Mouse (Mus musculus): Measurements from ENCODE around the gene Apob.

Gene Apob

GRCm38 (mm10) chr12:8032359-8032755 is 54.9 kb downstream of the Apob start:
- in situ Hi-C loops (cut with MboI; ENCODE audit: low sequenced_read_pairs), result no loop called here

- in situ Hi-C loops (cut with MboI; ENCODE audit: low sequenced_read_pairs), result no loop called here
Observed at GRCm38 (mm10) chr12:8038081-8038730, 60.8 kb downstream of the Apob start.

DNA sequence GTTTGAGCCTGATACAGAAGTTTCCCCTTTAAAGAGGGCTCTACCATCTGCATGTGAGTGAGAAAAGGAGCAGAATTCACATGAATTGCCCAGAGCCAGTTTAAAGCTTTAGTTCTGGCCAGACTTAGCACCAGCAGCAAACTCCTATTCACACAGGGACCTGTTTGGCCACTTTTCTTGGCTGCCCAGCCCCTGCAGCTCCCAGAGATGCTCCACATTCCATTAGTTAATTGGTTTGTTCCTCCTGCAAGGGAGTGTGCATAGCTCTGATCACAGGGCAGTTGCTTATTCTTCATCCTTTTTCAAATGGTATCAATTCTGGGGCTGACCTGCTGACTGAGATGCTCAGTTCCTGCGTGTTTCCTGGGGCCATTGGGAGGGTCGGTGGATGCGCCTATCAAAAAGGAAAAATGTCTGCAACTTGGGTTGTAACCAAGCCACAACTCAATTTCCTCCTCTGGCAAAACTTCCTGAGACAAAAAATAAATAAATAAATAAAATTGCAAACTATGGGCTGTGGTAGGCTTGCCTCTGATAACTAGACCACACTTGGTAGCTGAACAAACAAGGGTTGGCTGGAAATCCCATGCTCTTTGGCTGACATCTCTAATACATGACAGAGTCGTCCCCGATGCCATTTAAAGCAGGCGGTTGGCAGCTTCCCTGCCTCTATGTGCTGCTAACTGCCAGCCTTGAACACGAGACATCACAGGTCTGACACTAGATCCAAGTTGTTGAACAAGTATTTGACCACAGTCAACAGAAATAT is 65.4 kb downstream of the Apob start:
- in situ Hi-C loops (cut with MboI; ENCODE audit: low sequenced_read_pairs), result no loop called here

GRCm38 (mm10) chr12:8047046-8047445 is 69.6 kb downstream of the Apob start:
- in situ Hi-C loops (cut with MboI; ENCODE audit: low sequenced_read_pairs), result no loop called here

- in situ Hi-C loops (cut with MboI; ENCODE audit: low sequenced_read_pairs), result no loop called here
Observed at GRCm38 (mm10) chr12:8047789-8048309, 70.4 kb downstream of the Apob start.

GRCm38 (mm10) chr12:8056001-8056640 is 78.7 kb downstream of the Apob start:
- in situ Hi-C loops (cut with MboI; ENCODE audit: low sequenced_read_pairs), result loop anchor here (10.0 kb wide), 1 partner anchor 249 kb away; the partner anchor contains the start of gene Gdf7

DNA sequence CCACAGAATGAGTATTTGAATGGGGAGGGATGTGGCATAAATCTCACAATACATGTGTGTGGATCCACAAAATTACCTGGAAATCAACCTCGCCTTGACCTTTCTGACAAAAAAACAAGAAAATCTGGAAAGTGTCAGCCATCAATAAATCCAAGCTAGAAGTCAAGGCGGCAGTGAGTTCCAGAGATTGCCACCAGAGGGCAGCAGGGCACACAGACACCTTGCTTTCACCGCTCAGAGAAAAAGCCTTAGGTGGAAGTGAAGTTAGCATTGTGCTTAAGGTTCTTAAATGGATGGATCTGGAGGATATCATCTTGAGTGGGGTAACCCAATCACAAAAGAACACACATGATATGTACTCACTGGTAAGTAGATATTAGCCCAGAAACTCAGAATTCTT is 82.1 kb downstream of the Apob start:
- in situ Hi-C loops (cut with MboI; ENCODE audit: low sequenced_read_pairs), result loop anchor here (10.0 kb wide), 1 partner anchor 245 kb away; the partner anchor contains the start of gene Gdf7

GRCm38 (mm10) chr12:8063363-8064065 is 86.1 kb downstream of the Apob start:
- in situ Hi-C loops (cut with MboI; ENCODE audit: low sequenced_read_pairs), result no loop called here

All from CH12F3 (cell line).